Mouse (Mus musculus) kidney, adult 11 months (tissue): ENCODE measurements at regions not wholly inside any gene's neighbourhood (a gene's known extent, or its start where the extent isn't known, plus 50 kb on each side); places are given as distances from the start of the nearest gene placed in this dataset.
"Not testable (repeated sequence)": the region's sequence is repeated elsewhere in the genome, so short reads cannot be mapped to it uniquely, and the experiment has no call there.

Experiments
- DNase-seq: peaks from one replicate; pipeline ENCODE4 v3.0.0; 2022

- DNase-seq: no peak
Observed at GRCm38 (mm10) chr4:10351876-10352627, 522.2 kb upstream of the 2610301B20Rik start.

- DNase-seq: no peak
Observed at GRCm38 (mm10) chr4:10357572-10357971, 516.7 kb upstream of the 2610301B20Rik start.

GRCm38 (mm10) chr4:10389790-10390189 lies 484.5 kb upstream of the 2610301B20Rik start:
- no peak for DNase-seq

- peak; percentile 6 for DNase-seq
Observed at GRCm38 (mm10) chr4:10397249-10397648, 477.0 kb upstream of the 2610301B20Rik start.

GRCm38 (mm10) chr4:10398075-10398474 lies 476.2 kb upstream of the 2610301B20Rik start:
- DNase-seq: no peak

GRCm38 (mm10) chr4:10399649-10400048 lies 474.6 kb upstream of the 2610301B20Rik start:
- no peak for DNase-seq

DNA sequence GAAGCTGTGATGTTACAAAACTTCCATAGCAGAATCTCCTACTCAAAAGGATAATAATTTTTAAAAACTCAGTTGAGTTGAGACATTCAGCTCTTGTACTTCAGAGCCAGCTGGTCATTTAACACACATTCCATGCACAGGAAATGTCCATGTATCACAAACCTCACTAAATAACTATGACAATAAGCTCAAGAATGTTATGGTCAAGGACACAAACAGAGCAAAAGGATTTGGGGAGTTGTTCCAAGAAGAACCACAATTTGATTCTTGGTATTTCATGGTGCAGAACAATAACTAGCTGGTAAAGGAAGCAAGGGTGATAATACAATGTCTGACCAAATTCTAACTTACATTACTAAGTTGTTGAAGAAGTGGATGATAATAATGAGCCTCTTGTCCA lies 471.4 kb upstream of the 2610301B20Rik start:
- DNase-seq: no peak

GRCm38 (mm10) chr4:10404438-10404837 lies 469.9 kb upstream of the 2610301B20Rik start:
- no peak for DNase-seq

DNA sequence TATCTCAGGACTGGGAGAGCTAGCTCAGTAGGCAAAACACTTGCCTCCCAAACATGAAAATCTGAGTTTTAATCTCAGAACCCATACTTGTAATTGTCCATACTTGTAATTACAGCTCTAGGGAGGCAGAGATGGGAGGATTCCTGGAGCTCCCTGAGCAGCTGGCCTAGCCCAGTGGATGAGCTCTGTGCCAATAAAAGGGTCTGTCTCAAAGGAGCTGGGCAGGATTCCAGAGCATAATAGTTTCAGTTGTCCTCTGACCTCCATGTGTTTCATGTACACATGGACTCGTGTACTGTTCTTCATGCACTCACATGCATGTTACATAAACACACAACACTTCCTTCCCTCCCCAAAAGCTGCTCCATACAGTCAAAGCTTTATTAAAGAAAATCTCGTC lies 469.2 kb upstream of the 2610301B20Rik start:
- DNase-seq: no peak

GRCm38 (mm10) chr4:10414274-10414673 lies 460.0 kb upstream of the 2610301B20Rik start:
- DNase-seq: no peak

GRCm38 (mm10) chr4:10421354-10421753 lies 452.9 kb upstream of the 2610301B20Rik start:
- no peak for DNase-seq

DNA sequence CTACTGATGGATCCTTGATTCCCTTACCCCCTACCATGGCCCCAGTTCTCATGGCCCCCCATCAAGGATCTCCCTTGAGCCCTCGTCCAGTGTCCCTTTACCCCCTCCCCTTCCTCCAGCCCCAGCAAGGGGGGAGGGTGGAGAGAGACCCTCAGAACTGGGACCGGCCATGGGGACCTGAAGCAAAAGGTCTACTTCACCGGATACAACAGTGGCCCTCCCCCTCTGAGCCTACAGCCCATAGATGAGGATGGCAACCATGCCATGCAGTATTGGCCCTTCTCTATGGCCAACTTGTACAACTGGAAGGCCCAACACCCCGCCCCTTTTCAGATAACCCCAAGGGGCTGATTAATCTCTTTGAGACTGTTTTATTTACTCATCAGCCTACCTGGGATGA lies 439.9 kb upstream of the 2610301B20Rik start:
- no peak for DNase-seq

DNA sequence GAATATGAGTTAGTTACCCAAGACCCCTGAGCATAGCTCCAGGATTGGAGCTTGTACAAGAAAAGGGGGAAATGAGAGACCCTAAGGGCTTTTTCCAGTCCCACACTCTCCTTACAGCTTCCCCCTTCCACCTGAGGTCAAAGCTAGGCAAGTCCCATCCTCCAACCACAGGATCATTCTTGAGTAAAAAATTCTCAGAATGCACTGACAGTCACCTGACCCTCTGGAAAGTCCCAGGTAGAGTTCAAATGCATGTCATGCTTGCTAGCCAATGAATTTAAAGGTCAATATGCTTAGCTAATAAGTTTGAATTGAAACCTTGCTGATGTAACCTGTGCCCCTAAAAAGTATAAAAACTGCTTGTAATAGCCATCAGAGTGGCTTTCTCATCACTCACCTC lies 434.4 kb upstream of the 2610301B20Rik start:
- DNase-seq: not testable (repeated sequence)

DNA sequence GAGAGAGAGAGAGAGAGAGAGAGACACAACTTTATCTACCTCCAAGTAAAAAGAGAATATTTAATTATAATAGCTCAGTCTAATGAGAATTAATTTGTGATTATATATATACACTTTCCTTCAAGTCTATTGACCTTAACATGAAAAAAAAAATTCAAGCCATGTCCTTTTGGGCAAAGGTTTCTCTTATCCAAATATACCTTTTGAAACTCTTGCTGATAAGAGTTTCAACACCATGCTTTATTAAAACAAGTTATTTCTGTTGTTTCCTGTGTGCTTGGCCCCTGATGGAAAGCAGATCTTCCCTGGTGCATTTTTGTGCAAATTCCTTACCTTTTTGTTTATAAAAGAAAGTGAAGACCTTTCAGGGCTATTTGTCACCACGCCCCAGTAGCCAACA lies 414.7 kb upstream of the 2610301B20Rik start:
- no peak for DNase-seq

- DNase-seq: no peak
Observed at GRCm38 (mm10) chr4:10480936-10481335, 393.4 kb upstream of the 2610301B20Rik start.

GRCm38 (mm10) chr4:10508163-10508821 lies 366.0 kb upstream of the 2610301B20Rik start:
- DNase-seq: no peak

- DNase-seq: no peak
Observed at GRCm38 (mm10) chr4:10510013-10510412, 364.3 kb upstream of the 2610301B20Rik start.

GRCm38 (mm10) chr4:10550711-10551305 lies 323.5 kb upstream of the 2610301B20Rik start:
- no peak for DNase-seq

DNA sequence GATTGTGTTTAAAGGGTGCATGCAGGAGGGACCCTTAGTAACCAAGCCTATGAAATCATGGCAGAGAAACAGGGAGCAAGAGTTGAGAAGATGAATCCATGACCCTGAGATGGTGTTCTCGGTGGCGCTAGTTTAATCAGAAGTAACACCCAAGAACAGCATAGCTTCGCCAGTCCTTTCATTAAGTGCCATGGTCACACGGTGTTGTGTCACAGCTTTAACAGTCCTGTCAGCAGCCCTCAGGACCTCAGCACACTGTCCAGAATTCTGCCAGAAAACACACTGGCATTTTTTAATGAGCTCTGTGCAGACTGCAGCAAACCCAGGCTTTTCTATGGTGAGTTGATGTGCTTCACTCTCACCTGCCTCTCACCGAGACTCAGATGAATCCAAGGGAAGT lies 320.6 kb upstream of the 2610301B20Rik start:
- DNase-seq: no peak

DNA sequence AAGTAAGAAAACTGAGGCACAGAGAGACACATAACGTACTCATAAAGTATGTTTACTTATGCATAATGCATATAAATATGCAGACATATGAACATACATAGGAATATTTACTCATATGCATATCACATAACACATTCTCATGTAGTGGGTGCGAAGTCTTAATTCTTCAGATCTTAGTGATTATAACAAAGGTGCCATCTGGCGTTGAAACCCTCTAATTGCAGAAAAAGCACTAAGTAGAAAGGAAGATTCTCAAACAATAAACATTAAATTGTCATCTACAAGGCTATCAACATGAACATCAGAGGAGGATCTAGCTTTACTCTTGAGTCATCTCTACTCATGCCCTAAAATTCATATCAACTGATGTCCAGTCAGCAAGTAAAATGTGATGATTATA lies 314.2 kb upstream of the 2610301B20Rik start:
- no peak for DNase-seq

- no peak for DNase-seq
Observed at GRCm38 (mm10) chr4:10604513-10604912, 269.8 kb upstream of the 2610301B20Rik start.

DNA sequence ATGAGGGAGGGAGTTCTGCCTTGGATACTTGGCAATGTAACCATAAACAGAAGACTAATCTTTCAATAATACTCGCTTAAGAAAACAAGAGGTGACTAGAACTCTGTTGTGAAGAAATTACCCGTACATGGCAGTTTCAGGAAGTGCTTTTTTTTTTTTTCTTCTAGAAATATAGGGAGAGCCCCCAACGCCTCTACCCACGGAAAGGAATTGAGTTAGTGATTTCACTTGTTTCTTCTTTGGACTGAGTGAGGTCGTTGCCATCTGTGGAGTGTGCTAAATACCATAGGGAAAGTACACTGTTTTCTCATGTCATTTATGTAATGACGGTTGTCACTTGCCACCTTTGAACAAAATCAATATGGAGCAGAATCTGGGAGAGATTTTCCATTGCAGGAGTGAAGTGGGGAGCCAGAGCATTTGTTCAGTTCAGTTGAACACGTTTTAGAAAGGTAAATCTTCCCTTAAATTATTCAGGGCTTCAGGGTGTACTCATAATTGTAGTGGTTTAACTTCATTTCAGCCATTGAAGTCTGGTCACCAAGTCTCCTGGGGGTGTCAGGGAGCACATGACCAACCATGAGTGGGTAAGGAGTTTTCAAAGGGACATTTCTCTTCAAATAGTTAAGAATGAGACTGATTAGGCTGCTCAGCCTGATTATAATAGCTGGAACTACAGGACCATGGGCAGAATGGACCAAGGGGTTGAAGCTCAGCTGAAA lies 266.3 kb upstream of the 2610301B20Rik start:
- no peak for DNase-seq

DNA sequence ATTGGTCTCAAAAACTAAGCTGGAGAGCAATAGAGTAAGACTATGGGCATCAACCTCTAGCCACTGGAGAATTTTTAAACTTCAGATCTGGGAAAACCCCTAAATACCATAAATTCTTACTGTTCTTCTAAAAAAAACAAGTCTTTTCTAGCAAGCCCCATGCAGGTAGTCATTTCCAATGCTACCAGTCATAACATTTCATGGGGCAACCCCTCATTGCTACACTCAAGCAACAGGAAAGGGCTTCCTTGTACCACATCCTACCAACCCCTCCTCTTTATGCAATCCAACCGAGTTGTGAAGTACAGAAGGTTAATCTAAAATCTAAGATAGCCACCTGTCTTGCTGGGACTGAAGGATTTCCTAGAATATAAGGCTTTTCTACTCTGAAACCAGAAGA lies 263.5 kb upstream of the 2610301B20Rik start:
- DNase-seq: no peak
